Mouse (Mus musculus): Measurements from ENCODE around the gene Ccn6.
"Not testable (repeated sequence)": the region's sequence is repeated elsewhere in the genome, so short reads cannot be mapped to it uniquely, and the experiment has no call there.

DNA sequence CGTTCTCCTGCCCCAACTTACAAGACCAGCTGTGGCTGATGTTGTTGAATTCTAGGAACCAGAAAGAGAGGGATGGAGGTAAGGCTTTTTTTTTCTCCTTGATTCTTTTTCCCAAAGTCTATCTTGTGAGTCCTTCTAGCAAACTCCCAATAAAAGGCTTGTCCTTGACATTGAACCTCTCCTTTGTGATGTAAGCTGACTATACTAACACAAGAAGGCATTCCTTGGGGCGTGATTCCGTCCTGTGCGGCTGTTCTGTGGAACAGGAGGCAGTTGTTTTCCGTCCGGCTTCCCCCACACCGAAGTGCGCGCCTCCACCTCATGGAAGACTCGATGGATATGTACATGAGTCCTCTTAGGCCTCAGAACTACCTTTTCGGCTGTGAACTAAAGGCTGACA lies 34.6 kb upstream of the Ccn6 start:
- not testable (repeated sequence) for TF ChIP-seq POLR2A (IDR thresholded peaks at IDR 0.05; ENCODE audit: low read depth, low read length); CTCF (conservative IDR thresholded peaks at IDR 0.05; ENCODE audit: insufficient read depth, insufficient read length, low read depth, low read length)
